Mouse (Mus musculus): ENCODE data around the gene Col4a3.

DNA sequence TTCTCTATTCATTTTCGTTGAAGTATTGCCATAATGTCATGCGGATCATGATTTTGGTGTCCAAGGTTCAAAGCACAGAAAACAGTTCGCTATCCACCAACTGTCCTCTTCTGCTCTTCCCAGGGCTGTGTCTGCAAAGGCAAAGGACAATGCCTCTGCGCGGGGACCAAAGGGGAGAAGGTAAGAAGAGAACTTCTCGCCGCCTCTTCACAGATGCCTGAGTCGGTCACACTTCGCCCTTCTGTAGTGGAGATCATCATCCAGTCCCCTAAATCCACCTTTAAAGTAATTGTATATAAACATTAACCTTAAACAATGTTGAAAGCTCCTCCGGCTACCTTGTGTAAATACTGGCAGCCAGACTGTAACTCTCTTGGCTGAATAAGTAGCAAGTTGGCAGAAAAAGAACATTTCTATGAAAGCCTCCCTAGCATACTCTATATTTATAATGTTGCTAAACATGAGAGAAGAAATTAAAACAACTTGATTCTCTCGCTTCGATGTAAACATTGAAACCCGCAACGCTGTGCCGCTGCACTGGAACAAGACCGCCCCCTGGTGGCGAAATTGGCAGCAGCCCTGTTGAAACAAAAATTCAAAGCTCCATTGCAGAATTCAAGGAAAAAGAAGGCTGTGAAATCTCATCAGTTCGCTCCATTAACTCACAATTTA, 54.7 kb downstream of the Col4a3 start:
- TF ChIP-seq CTCF (IDR thresholded peaks at IDR 0.05; ENCODE audit: insufficient read depth, low read depth, low read length) (peak; percentile 91), POLR2A (IDR thresholded peaks at IDR 0.05; ENCODE audit: insufficient read depth, low read depth, low read length) (no peak)
